Mouse (Mus musculus) liver, embryonic 12.5 days (tissue): ENCODE measurements around the gene Plppr3. TPM values are rescaled to one million over a fixed set of nuclear protein-coding genes. Genes with fewer than 3 reads are reported as not detected.

ENCODE experiments used
- microRNA-seq: library from miRNA; unstranded; fragments of <30 nt; microRNA quantifications from one replicate; pipeline ENCODE4, GENCODE M21; 2017
- polyA plus RNA-seq: library from polyadenylated mRNA; unstranded; fragments of >200 nt; fragmentation: Nextera tagmentation; extraction: Ambion mirVana; gene quantifications from 2 replicates; pipeline ENCODE4 v1.2.1, GENCODE M21; 2016

Plppr3 gene
- polyA plus RNA-seq, 1 experiment from 2014 or later, result 8.2 TPM

Small RNAs within 50 kb of the gene (microRNA-seq; reads per million reads assigned to microRNA genes)
- not detected for gene Mir6910

Other genes starting within 250 kb of the Plppr3 start
- 1.2 TPM in 2 replicates for gene Shc2, start 236.7 kb downstream of the Plppr3 start, polyA plus RNA-seq
- not detected in 2 replicates for gene Odf3l2, start 228.9 kb downstream of the Plppr3 start, polyA plus RNA-seq
- 0.32 and 0.54 TPM in 2 replicates for gene Madcam1, start 210.1 kb downstream of the Plppr3 start, polyA plus RNA-seq
- gene Tpgs1, start 205.3 kb downstream of the Plppr3 start, polyA plus RNA-seq, result 30.4 and 34.2 TPM in 2 replicates
- gene Cdc34, start 192.4 kb downstream of the Plppr3 start, polyA plus RNA-seq, result 188 and 196 TPM in 2 replicates
- 0.26 and 0.41 TPM in 2 replicates for gene Gzmm, start 185.6 kb downstream of the Plppr3 start, polyA plus RNA-seq
- 1,008 and 1,045 TPM in 2 replicates for gene Bsg, start 170.1 kb downstream of the Plppr3 start, polyA plus RNA-seq
- gene Hcn2, start 158.0 kb downstream of the Plppr3 start, polyA plus RNA-seq, result 0.11 TPM in 1 of 2 replicates, not detected in the other
- gene Polrmt, start 128.1 kb downstream of the Plppr3 start, polyA plus RNA-seq, result 28.3 and 30.1 TPM in 2 replicates
- 0.11 and 0.13 TPM in 2 replicates for gene Fgf22, start 119.6 kb downstream of the Plppr3 start, polyA plus RNA-seq
- 79.6 and 80.4 TPM in 2 replicates for gene Rnf126, start 107.7 kb downstream of the Plppr3 start, polyA plus RNA-seq
- gene Fstl3, start 97.4 kb downstream of the Plppr3 start, polyA plus RNA-seq, result 0.80 and 0.98 TPM in 2 replicates
- 1.4 and 2.2 TPM in 2 replicates for gene Prss57, start 83.7 kb downstream of the Plppr3 start, polyA plus RNA-seq
- gene Palm, start 81.1 kb downstream of the Plppr3 start, polyA plus RNA-seq, result 12.4 and 13.2 TPM in 2 replicates
- gene Misp, start 53.6 kb downstream of the Plppr3 start, polyA plus RNA-seq, result 0.49 and 0.54 TPM in 2 replicates
- 207 and 211 TPM in 2 replicates for gene Ptbp1, start 20.2 kb downstream of the Plppr3 start, polyA plus RNA-seq
- 38.4 and 38.6 TPM in 2 replicates for gene Prtn3, start 158 bp downstream of the Plppr3 start, polyA plus RNA-seq
- 12.1 and 15.4 TPM in 2 replicates for gene Elane, start 11.6 kb upstream of the Plppr3 start, polyA plus RNA-seq
- not detected in 2 replicates for gene Cfd, start 16.2 kb upstream of the Plppr3 start, polyA plus RNA-seq
- gene Med16, start 34.3 kb upstream of the Plppr3 start, polyA plus RNA-seq, result 26.6 and 27.4 TPM in 2 replicates
- gene Gm26602, start 36.2 kb upstream of the Plppr3 start, polyA plus RNA-seq, result 0.98 and 11.0 TPM in 2 replicates
- gene Kiss1r, start 42.3 kb upstream of the Plppr3 start, polyA plus RNA-seq, result 0.35 and 0.43 TPM in 2 replicates
- gene R3hdm4, start 46.6 kb upstream of the Plppr3 start, polyA plus RNA-seq, result 67.5 and 74.1 TPM in 2 replicates
- 5.6 and 6.4 TPM in 2 replicates for gene Arid3a, start 52.4 kb upstream of the Plppr3 start, polyA plus RNA-seq
- gene Wdr18, start 85.5 kb upstream of the Plppr3 start, polyA plus RNA-seq, result 99.9 and 114 TPM in 2 replicates
- gene Grin3b, start 96.1 kb upstream of the Plppr3 start, polyA plus RNA-seq, result 0.14 TPM in 2 replicates
- gene Tmem259, start 109.7 kb upstream of the Plppr3 start, polyA plus RNA-seq, result 17.2 and 17.5 TPM in 2 replicates
- gene Cnn2, start 114.0 kb upstream of the Plppr3 start, polyA plus RNA-seq, result 68.2 and 75.4 TPM in 2 replicates
- gene Abca7, start 121.9 kb upstream of the Plppr3 start, polyA plus RNA-seq, result 10.5 and 12.1 TPM in 2 replicates
- gene Arhgap45, start 142.0 kb upstream of the Plppr3 start, polyA plus RNA-seq, result 22.3 and 22.8 TPM in 2 replicates
- gene Polr2e, start 165.2 kb upstream of the Plppr3 start, polyA plus RNA-seq, result 142 and 147 TPM in 2 replicates
- gene Gpx4, start 172.5 kb upstream of the Plppr3 start, polyA plus RNA-seq, result 682 and 685 TPM in 2 replicates
- 15.0 and 15.4 TPM in 2 replicates for gene Sbno2, start 230.9 kb upstream of the Plppr3 start, polyA plus RNA-seq
- gene Stk11, start 241.2 kb upstream of the Plppr3 start, polyA plus RNA-seq, result 18.6 and 19.8 TPM in 2 replicates